Mouse (Mus musculus) lung, postnatal 0 days (tissue): ENCODE data around the gene Rnf166. TPM values are rescaled to one million over a fixed set of nuclear protein-coding genes. Genes with fewer than 3 reads are reported as not detected.

Source experiments
- ATAC-seq: fragments of 200-750 bp; cut with Nextera tagmentation; 2 replicates; pipeline ENCODE4 v1.8.0; 2017; ENCODE audit warnings: moderate library complexity
- DNase-seq: peaks from one replicate; pipeline ENCODE4 v3.0.0-alpha.2; 2016; ENCODE audit warnings: low spot score
- H3K27ac ChIP-seq: fragments of 300-500 bp; sonication (generic); 2 replicates; pipeline ENCODE4 v1.5.1; 2014; ENCODE audit warnings: antibody characterized with exemption, mild to moderate bottlenecking, low read length, mixed read lengths
- H3K27me3 ChIP-seq: fragments of 300-500 bp; sonication (generic); replicated peaks from 2 replicates; pipeline ENCODE4 v1.6.1; 2014; ENCODE audit warnings: low read length, mixed read lengths; ENCODE audit not compliant: insufficient read depth
- H3K36me3 ChIP-seq: fragments of 300-500 bp; sonication (generic); 2 replicates; pipeline ENCODE4 v1.6.1; 2014; ENCODE audit warnings: low read length, mixed read lengths; ENCODE audit not compliant: insufficient read depth
- H3K4me1 ChIP-seq: fragments of 300-500 bp; sonication (generic); 2 replicates; pipeline ENCODE4 v1.6.1; 2014; ENCODE audit warnings: antibody characterized with exemption, low read depth, low read length, mixed read lengths; ENCODE audit not compliant: insufficient read depth
- H3K4me2 ChIP-seq: fragments of 300-500 bp; sonication (generic); replicated peaks from 2 replicates; pipeline ENCODE4 v1.6.1; 2014; ENCODE audit warnings: low read depth, mild to moderate bottlenecking, low read length, moderate library complexity, mixed read lengths
- H3K4me3 ChIP-seq: fragments of 300-500 bp; sonication (generic); 2 replicates; pipeline ENCODE4 v1.5.1; 2014; ENCODE audit warnings: low read depth, low read length
- H3K9ac ChIP-seq: fragments of 300-500 bp; sonication (generic); replicated peaks from 2 replicates; pipeline ENCODE4 v1.6.1; 2014; ENCODE audit warnings: low read depth, mild to moderate bottlenecking
- H3K9me3 ChIP-seq: fragments of 300-500 bp; sonication (generic); 2 replicates; pipeline ENCODE4 v1.6.1; 2016; ENCODE audit warnings: low read length, mixed read lengths
- CTCF ChIP-seq: IDR thresholded peaks from 2 replicates; pipeline ENCODE4 v1.5.1; 2016; ENCODE audit warnings: antibody characterized with exemption, mild to moderate bottlenecking
- EP300 ChIP-seq: IDR thresholded peaks from 2 replicates; pipeline ENCODE4 v1.6.1; 2016; ENCODE audit warnings: antibody characterized with exemption, mild to moderate bottlenecking, control low read depth
- WGBS: fragments of 180-500 bp; shearing (Covaris S2); extraction: QIAGEN DNeasy Blood & Tissue Kit; methylation state at CpG from one replicate; pipeline ENCODE4 v1.1.7; 2014; 5-methylcytosine and 5-hydroxymethylcytosine counted together
- polyA plus RNA-seq: library from polyadenylated mRNA; unstranded; fragments of >200 nt; fragmentation: Nextera tagmentation; extraction: Ambion mirVana; gene quantifications from 2 replicates; pipeline ENCODE4 v1.2.1, GENCODE M21; 2015

Gene Rnf166
- polyA plus RNA-seq, 1 experiment from 2014 or later = 52.7 TPM

DNA sequence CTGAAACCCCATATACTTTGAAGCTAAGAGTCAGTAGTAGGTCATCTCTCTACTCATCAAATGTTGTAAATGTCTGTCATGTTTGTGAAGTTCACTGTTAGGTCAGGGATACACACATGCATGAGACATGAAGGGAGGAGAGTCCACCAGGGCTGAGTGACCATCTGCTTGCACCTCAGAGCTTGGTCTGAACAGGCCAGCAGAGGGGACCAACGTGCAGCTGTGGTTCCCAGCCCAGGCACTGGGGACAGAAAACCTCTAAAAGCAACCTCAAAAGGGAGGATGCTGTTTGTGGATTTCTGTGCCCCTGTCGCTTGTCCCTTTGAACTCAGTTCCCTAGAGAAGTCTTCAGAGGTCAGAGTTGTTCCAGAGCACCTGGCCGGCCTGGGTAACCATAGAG is 30.7 kb downstream of the Rnf166 start:
- H3K9ac ChIP-seq = no peak overlapping the region
- no peak overlapping the region for H3K27ac ChIP-seq
- WGBS = 49% methylated on average over 3 of the region's 3 CpGs
- no peaks in the 10 kb centered on the region for H3K9me3 ChIP-seq
- no peaks in the 10 kb centered on the region for H3K27me3 ChIP-seq
- no peak overlapping the region for H3K4me3 ChIP-seq
- H3K4me1 ChIP-seq = peaks cover 7% of the 10 kb centered on the region; the same call in 1 of the 2 replicates
- DNase-seq = peak; percentile 44
- ATAC-seq = no peak
- peak; percentile 60 for TF ChIP-seq CTCF
- TF ChIP-seq EP300 = no peak
- H3K36me3 ChIP-seq = no peaks in the 10 kb centered on the region
- peak overlapping the region; percentile 97; the same call in 1 of the 2 replicates for H3K4me2 ChIP-seq

DNA sequence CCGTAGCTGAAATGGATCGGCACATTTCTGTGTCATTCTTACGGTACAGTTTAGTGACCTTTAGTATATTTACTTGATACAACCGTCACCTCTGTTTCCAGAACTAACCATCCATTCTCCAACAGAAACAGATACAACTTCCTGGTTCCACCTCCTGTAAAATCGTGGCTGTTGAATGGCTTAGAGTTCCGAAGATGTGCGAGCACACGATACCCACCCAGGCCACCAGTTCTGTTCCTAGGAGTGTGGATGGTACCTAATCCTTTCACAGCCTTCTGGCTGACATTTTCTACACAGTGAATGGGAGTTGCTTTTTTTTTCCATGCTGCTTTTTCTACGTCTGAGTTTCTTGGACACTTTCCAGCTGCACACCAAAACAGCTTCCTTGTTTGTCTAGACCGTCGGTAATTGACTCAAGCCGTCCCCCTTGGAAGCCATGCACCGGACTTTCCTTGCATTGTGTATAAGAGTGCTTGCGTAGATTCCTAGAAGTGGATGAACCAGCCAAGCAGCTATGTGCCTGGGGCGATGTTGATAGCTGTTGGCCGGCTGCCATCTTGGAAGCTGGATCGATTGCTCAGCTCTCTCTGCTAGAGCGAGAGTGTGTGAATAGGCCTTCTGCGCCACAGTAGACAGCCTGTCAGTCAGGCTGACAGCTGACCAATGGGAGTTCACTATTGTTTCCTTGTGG is 31.7 kb downstream of the Rnf166 start:
- ATAC-seq = peak; percentile 68
- H3K9me3 ChIP-seq = no peaks in the 10 kb centered on the region
- H3K27me3 ChIP-seq = no peaks in the 10 kb centered on the region
- H3K36me3 ChIP-seq = no peaks in the 10 kb centered on the region
- TF ChIP-seq EP300 = peak; percentile 95
- TF ChIP-seq CTCF = no peak
- under 1% methylated on average over 19 of the region's 19 CpGs for WGBS
- H3K4me2 ChIP-seq = peak overlapping the region; percentile 97
- peaks cover 7% of the 10 kb centered on the region; the same call in 1 of the 2 replicates for H3K4me1 ChIP-seq
- H3K27ac ChIP-seq = peak overlapping the region; percentile 90
- peak; percentile 97 for DNase-seq
- peak overlapping the region; percentile 52 for H3K4me3 ChIP-seq
- H3K9ac ChIP-seq = peak overlapping the region; percentile 45

DNA sequence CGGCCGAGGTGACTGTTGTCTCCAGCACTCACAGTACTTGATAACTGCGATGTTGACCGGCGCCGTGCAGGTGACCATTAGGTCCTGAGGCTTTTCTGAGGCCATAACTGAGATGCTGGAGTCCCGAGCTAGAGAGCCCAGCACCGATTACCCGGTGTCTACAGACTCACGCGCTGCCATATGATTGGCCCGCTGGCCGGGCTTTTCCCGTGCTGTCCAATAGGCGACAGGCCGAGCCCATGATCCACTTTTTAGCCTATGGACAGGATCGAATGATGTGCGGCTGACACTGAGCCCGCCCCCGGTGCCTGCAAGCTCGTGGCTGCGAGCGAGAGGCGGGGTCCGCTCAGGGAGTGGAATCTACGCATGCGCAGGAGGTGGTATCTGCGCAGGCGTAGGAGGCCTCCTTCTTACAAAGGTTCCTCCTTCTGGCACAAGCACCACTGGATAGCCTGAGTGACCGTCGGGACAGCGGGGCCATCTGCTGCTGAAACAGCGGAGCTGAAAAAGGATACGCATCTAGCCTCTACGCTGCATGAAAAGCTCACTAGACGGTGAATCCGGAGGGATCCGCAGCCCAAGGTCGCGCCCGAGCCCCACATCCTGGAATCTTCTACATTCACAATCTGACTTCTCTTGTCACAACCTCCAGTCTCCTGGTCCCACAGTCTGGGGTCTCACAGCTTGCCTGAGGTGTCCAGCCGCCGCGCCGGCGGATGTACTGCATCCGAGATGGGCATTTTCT is 32.4 kb downstream of the Rnf166 start, which contains the start of gene Mvd:
Mvd (minus strand) TSS at position 161 of the 745 bp plus-strand sequence.
- no peak for TF ChIP-seq EP300
- peak; percentile 71 for TF ChIP-seq CTCF
- no peaks in the 10 kb centered on the region for H3K27me3 ChIP-seq
- H3K4me2 ChIP-seq = peak within 1 kb of the TSS; percentile 97
- H3K27ac ChIP-seq = peak within 1 kb of the TSS; percentile 90
- WGBS = under 1% methylated on average over 47 of the region's 47 CpGs
- ATAC-seq (peak; percentile 97), DNase-seq (peak; percentile 100)
- no peaks in the 10 kb centered on the region for H3K9me3 ChIP-seq
- H3K4me1 ChIP-seq = peaks cover 7% of the 10 kb centered on the region; the same call in 1 of the 2 replicates
- H3K36me3 ChIP-seq = no peaks in the 10 kb centered on the region
- H3K9ac ChIP-seq = peak within 1 kb of the TSS; percentile 45
- H3K4me3 ChIP-seq = peak within 1 kb of the TSS; percentile 52

DNA sequence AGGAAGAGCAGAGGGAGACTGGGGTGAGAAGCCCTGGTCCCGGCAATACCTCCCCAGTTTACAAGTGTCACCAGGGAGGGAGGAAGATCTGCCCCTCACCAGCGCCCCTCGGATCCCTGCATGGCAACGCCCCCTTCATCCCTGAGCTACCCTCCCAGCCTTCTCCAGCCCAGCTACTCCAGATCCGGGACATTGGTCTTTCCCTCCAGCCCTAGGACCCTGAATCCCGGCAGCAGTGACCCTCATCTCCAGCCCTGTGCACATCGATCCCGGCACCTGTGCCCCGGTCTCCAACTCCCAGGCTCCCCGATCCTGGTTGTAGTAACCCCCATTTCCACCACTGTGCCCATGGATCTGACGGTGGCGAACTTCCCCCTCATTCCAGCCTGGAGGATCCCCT is 33.1 kb downstream of the Rnf166 start:
- peaks cover 7% of the 10 kb centered on the region; the same call in 1 of the 2 replicates for H3K4me1 ChIP-seq
- H3K27me3 ChIP-seq = no peaks in the 10 kb centered on the region
- H3K4me2 ChIP-seq = peak overlapping the region; percentile 97
- H3K4me3 ChIP-seq = peak overlapping the region; percentile 52
- no peaks in the 10 kb centered on the region for H3K36me3 ChIP-seq
- ATAC-seq (no peak), DNase-seq (no peak)
- peak overlapping the region; percentile 43 for H3K9ac ChIP-seq
- 2% methylated on average over 11 of the region's 12 CpGs for WGBS
- no peaks in the 10 kb centered on the region for H3K9me3 ChIP-seq
- no peak for TF ChIP-seq EP300
- TF ChIP-seq CTCF = no peak
- peak overlapping the region; percentile 59; the same call in 1 of the 2 replicates for H3K27ac ChIP-seq

DNA sequence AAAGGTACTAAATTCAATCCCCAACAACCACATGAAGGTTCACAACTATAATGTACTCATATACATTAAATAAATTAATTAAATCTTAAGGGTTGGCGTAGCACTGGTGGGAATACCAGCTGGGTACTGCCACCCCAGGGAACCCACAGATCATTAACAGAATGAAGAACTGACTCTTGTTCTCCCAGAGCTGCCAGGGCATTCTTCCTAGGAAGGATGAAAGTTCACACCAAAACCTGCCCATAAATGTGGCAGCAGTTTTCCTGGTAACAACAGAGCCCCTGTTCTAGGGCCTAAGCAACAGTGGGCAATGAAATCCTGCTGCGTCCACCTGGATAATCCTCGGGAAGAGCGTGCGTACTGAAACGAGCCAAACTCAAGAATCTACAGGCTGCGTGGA is 33.5 kb downstream of the Rnf166 start:
- Histone ChIP-seq H3K9ac (peak overlapping the region; percentile 43), H3K4me3 (peak overlapping the region; percentile 52), H3K27me3 (no peaks in the 10 kb centered on the region), H3K9me3 (no peaks in the 10 kb centered on the region), H3K4me2 (peak overlapping the region; percentile 97), H3K4me1 (peaks cover 7% of the 10 kb centered on the region; the same call in 1 of the 2 replicates), H3K36me3 (no peaks in the 10 kb centered on the region), H3K27ac (no peak overlapping the region)
- no peak for ATAC-seq
- WGBS = 23% methylated on average over 7 of the region's 7 CpGs
- DNase-seq = no peak
- TF ChIP-seq CTCF (no peak), EP300 (no peak)

DNA sequence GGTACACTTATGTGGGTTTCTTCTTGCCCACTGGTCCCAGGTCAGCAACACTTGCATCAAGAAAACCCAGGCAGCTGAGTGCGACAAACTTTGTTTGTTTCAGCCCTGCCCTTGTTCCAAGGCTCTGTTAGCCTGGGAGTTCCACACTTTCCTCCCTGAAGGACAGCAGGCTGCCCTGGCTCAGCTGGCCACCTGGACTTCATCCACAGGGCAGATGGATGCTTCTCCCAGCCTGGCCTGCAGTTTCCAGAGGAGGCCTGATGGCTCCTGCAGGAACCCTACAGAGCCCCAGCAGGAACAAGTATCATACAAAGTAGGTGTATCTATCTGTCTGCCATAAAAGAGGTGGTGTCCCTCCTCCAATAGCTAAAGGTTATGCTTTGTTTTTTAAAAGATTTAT is 34.5 kb downstream of the Rnf166 start:
- no peak for TF ChIP-seq EP300
- TF ChIP-seq CTCF = no peak
- no peak for ATAC-seq
- H3K9ac ChIP-seq = no peak overlapping the region
- no peak overlapping the region for H3K4me2 ChIP-seq
- H3K4me3 ChIP-seq = no peak overlapping the region
- no peaks in the 10 kb centered on the region for H3K27me3 ChIP-seq
- H3K4me1 ChIP-seq = peaks cover 7% of the 10 kb centered on the region; the same call in 1 of the 2 replicates
- 88% methylated on average over 1 of the region's 1 CpGs for WGBS
- DNase-seq = no peak
- H3K27ac ChIP-seq = no peak overlapping the region
- H3K36me3 ChIP-seq = no peaks in the 10 kb centered on the region
- H3K9me3 ChIP-seq = no peaks in the 10 kb centered on the region
